Mouse (Mus musculus) testis, adult 2 months (tissue): ENCODE measurements around the gene Kyat1. TPM values are rescaled to one million over a fixed set of nuclear protein-coding genes. Genes with fewer than 3 reads are reported as not detected.
A peak's percentile ranks its signal among the peaks of the same experiment; 100 is the strongest.

ENCODE experiments used
- H3K27ac ChIP-seq: fragments of 200-500 bp; 2 replicates; pipeline ENCODE4 v1.5.1; 2012; ENCODE audit warnings: low read depth, low read length; ENCODE audit not compliant: control insufficient read depth, insufficient read depth
- H3K27me3 ChIP-seq: fragments of 200-500 bp; 2 replicates; pipeline ENCODE4 v1.6.1; 2012; ENCODE audit warnings: mild to moderate bottlenecking, low read length, moderate library complexity; ENCODE audit not compliant: control insufficient read depth, insufficient read depth
- H3K36me3 ChIP-seq: fragments of 200-500 bp; 2 replicates; pipeline ENCODE4 v1.6.1; 2012; ENCODE audit warnings: mild to moderate bottlenecking, low read length; ENCODE audit not compliant: control insufficient read depth, insufficient read depth
- H3K4me1 ChIP-seq: fragments of 200-500 bp; 2 replicates; pipeline ENCODE4 v1.6.1; 2012; ENCODE audit warnings: low read length; ENCODE audit not compliant: control insufficient read depth, insufficient read depth
- H3K4me3 ChIP-seq: fragments of 200-500 bp; 2 replicates; pipeline ENCODE4 v1.5.1; 2012; ENCODE audit warnings: low read depth, mild to moderate bottlenecking, low read length, moderate library complexity, mixed read lengths; ENCODE audit not compliant: control insufficient read depth
- CTCF ChIP-seq: fragments of 200-500 bp; IDR thresholded peaks from 2 replicates; pipeline ENCODE4 v1.5.1; 2012; ENCODE audit warnings: low read depth, mild to moderate bottlenecking, inconsistent platforms, low read length, moderate library complexity; ENCODE audit not compliant: control insufficient read depth, insufficient read depth, insufficient replicate concordance
- POLR2A ChIP-seq: fragments of 200-500 bp; IDR thresholded peaks from 2 replicates; pipeline ENCODE4 v1.6.1; 2012; ENCODE audit warnings: low read depth, mild to moderate bottlenecking, inconsistent platforms, low read length, moderate library complexity; ENCODE audit not compliant: control insufficient read depth
- polyA plus RNA-seq: library from polyadenylated mRNA; depleted of rRNA; stranded (reverse); fragments of >200 nt; gene quantifications from 2 replicates; pipeline ENCODE4 v1.2.3, GENCODE M21; 2012

Kyat1 gene
- polyA plus RNA-seq, 1 experiment, result 16.0 TPM

- no peak overlapping the region for H3K27ac ChIP-seq
Measured at GRCm38 (mm10) chr2:30212951-30213350, 7.3 kb upstream of the Kyat1 start.

GRCm38 (mm10) chr2:30212169-30212545 lies 6.5 kb upstream of the Kyat1 start:
- Histone ChIP-seq H3K4me1 (no peaks in the 10 kb centered on the region), H3K36me3 (no peaks in the 10 kb centered on the region), H3K27ac (no peak overlapping the region), H3K4me3 (no peak overlapping the region), H3K27me3 (no peaks in the 10 kb centered on the region)
- TF ChIP-seq POLR2A, result no peak
- TF ChIP-seq CTCF, result no peak

More at GRCm38 (mm10) chr2:30212951-30213350, 7.3 kb upstream of the Kyat1 start:
- no peaks in the 10 kb centered on the region for H3K27me3 ChIP-seq
- TF ChIP-seq CTCF (no peak), POLR2A (no peak)
- no peaks in the 10 kb centered on the region for H3K4me1 ChIP-seq
- no peaks in the 10 kb centered on the region for H3K36me3 ChIP-seq
- no peak overlapping the region for H3K4me3 ChIP-seq

GRCm38 (mm10) chr2:30211408-30212168 lies 5.9 kb upstream of the Kyat1 start:
- Histone ChIP-seq H3K27ac (no peak overlapping the region), H3K4me1 (peaks cover under 1% of the 10 kb centered on the region; the same call in 1 of the 2 replicates), H3K27me3 (no peaks in the 10 kb centered on the region), H3K4me3 (no peak overlapping the region), H3K36me3 (no peaks in the 10 kb centered on the region)
- TF ChIP-seq POLR2A (no peak), CTCF (no peak)

- TF ChIP-seq CTCF, result no peak
- no peak for TF ChIP-seq POLR2A
- Histone ChIP-seq H3K27me3 (no peaks in the 10 kb centered on the region), H3K4me3 (no peak overlapping the region), H3K4me1 (peaks cover 13% of the 10 kb centered on the region), H3K27ac (no peak overlapping the region), H3K36me3 (no peaks in the 10 kb centered on the region)
Measured at GRCm38 (mm10) chr2:30207886-30208285, 2.2 kb upstream of the Kyat1 start.

- peaks cover 13% of the 10 kb centered on the region for H3K4me1 ChIP-seq
- H3K27ac ChIP-seq, result no peak overlapping the region
- H3K27me3 ChIP-seq, result no peaks in the 10 kb centered on the region
- H3K36me3 ChIP-seq, result no peaks in the 10 kb centered on the region
- H3K4me3 ChIP-seq, result no peak overlapping the region
- TF ChIP-seq POLR2A (no peak), CTCF (no peak)
Measured at GRCm38 (mm10) chr2:30207401-30207800, 1.8 kb upstream of the Kyat1 start.

GRCm38 (mm10) chr2:30205255-30205628 lies 405 bp downstream of the Kyat1 start:
- Histone ChIP-seq H3K27me3 (no peaks in the 10 kb centered on the region), H3K4me1 (peaks cover 13% of the 10 kb centered on the region), H3K36me3 (no peaks in the 10 kb centered on the region), H3K27ac (peak overlapping the region; percentile 27; the same call in 1 of the 2 replicates), H3K4me3 (peak overlapping the region; percentile 97)
- TF ChIP-seq CTCF (no peak), POLR2A (no peak)

GRCm38 (mm10) chr2:30203439-30203838 lies 2.2 kb downstream of the Kyat1 start:
- no peaks in the 10 kb centered on the region for H3K27me3 ChIP-seq
- TF ChIP-seq CTCF, result peak; percentile 50; the same call in 1 of the 2 replicates
- TF ChIP-seq POLR2A, result no peak
- no peaks in the 10 kb centered on the region for H3K36me3 ChIP-seq
- H3K4me1 ChIP-seq, result peaks cover 13% of the 10 kb centered on the region
- H3K27ac ChIP-seq, result no peak overlapping the region
- no peak overlapping the region for H3K4me3 ChIP-seq

- Histone ChIP-seq H3K27ac (no peak overlapping the region), H3K4me1 (peaks cover 6% of the 10 kb centered on the region), H3K27me3 (no peaks in the 10 kb centered on the region), H3K4me3 (no peak overlapping the region), H3K36me3 (no peaks in the 10 kb centered on the region)
- TF ChIP-seq CTCF (no peak), POLR2A (no peak)
Measured at GRCm38 (mm10) chr2:30200388-30200925, 5.2 kb downstream of the Kyat1 start.
